Mouse (Mus musculus) ES-E14 (cell line): Measurements from ENCODE around the gene Ccnk.

Experiments
- CHD2 ChIP-seq: IDR thresholded peaks from 2 replicates; pipeline ENCODE4 v1.6.1; 2014; ENCODE audit warnings: mild to moderate bottlenecking, low read depth, low read length, inconsistent platforms
- HCFC1 ChIP-seq: IDR thresholded peaks from 2 replicates; pipeline ENCODE4 v1.6.1; 2012; ENCODE audit warnings: low read length, inconsistent platforms, borderline replicate concordance; ENCODE audit not compliant: insufficient read depth

- TF ChIP-seq HCFC1 (no peak), CHD2 (no peak)
Observed at GRCm38 (mm10) chr12:108237300-108238006, 58.1 kb downstream of the Ccnk start.
